Mouse (Mus musculus): Measurements from ENCODE around the gene Nadk2.

Nadk2 gene

DNA sequence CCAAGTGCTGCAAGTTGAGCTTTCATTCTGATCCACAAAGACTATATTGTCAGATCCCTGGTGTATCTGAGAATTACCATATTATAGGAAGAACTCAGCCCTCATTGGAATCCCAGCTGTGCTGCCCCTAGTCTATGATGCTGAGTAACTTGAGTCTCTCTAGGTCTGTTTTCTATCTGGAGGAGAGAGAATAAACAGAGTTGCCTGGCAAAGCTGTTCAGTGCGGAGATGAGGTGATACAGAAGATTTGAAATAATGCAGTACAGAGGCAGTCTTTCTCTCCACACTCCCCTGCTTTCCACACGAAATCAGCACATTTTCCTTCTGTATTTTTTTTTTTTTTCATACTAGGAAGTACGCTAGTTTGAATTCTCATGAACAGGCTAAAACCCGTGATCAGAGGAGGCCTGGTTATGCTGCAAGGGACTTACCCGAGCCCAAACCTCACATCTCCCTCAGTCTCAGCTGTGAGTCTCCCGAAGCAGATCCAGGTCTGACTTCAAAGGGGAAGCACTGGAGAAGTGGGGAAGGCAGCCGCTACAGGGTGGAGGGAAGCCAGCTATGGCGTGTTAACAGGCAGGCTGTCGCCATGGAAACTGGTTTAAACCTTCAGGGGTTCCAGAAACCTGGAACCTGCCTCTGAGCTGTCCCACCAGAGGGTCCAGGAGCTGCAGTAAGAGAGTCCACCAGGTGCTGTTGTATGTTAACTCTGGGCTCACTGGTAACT is 59.9 kb downstream of the Nadk2 start:
- DNase-seq (ENCODE audit: inconsistent ontology term) = no peak

DNA sequence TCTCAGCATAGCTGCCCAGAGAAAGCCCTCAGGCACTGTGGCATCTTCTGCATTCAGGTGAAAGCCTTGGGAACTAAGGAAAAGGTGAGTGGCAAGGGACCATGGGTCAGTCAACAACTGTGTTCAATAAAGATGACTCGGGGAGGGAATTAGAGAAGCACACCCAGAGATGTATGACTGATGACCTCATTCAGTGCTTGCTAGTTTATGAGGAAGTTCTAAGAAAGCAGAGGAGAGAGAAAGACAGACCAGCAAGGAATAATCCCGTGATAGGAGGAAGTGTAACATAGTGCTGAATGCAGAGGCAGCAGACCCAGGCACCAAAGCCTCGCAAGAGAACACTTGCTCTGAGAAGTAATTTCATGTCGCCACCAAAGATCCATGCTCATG is 60.4 kb downstream of the Nadk2 start:
- DNase-seq (ENCODE audit: inconsistent ontology term) = no peak

DNA sequence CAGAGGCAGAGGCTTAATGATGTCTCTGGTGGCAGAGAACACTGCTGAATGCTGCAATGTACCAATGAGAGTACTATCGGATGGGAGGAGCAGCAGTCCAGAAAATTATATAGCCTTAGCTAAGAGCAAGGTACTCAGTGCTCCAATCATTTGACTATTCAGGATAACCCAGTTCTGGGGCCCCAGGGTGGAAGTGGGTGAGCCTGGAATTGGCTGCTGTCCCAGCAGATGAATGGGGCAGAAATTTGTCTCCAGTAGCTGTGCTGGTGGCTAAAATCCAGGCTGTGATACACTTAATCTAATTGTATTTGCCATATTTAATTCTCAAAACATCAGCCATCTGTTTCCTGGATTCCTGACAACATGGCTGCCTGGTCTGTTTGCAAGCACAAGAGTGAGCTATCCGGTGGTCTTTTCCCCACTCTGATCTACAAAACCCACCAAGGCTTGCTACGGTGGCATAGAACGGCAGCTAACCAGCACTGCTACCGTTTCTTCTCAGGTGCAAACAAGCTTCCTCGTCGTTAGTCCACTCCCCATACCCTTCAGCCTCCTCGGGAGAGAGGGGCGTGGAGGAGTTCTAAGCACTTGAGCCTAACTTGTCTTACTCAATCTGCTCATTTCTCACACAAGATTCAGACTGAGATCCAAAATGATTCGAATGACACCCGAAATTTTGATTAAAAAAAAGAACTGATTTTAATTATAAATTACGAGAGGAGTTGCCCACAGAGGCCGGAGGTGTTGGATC is 61.8 kb downstream of the Nadk2 start:
- DNase-seq (ENCODE audit: inconsistent ontology term) = peak; percentile 53

DNA sequence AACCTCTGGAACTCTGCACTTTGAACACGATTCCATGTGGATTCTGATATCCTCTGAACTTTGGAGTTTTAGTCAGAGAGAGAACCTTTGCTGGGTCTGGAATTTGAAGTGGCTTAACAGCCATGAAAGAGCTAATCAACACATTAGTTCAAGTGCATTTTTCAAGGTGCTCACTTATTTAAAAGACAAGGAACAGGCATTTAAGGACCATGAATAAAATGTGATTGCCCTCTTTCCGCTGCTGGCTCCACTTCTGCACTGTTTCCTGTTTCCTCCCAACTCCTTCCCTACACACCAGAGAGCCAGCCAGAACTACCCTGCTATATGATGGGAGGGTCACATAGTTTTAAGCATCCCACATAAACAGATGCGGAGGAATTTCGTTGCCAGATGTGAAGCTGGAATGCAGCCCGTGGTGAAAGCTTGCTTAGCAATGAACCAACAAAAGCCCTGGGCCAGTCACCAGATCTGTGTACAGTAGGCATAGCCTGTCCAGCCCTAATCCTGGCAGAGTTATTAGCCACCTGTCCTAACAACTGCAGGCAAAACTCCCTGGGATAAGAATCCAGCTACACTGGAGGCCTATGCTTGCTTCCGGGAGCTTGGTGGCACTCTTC is 63.9 kb downstream of the Nadk2 start:
- DNase-seq (ENCODE audit: inconsistent ontology term) = no peak

DNA sequence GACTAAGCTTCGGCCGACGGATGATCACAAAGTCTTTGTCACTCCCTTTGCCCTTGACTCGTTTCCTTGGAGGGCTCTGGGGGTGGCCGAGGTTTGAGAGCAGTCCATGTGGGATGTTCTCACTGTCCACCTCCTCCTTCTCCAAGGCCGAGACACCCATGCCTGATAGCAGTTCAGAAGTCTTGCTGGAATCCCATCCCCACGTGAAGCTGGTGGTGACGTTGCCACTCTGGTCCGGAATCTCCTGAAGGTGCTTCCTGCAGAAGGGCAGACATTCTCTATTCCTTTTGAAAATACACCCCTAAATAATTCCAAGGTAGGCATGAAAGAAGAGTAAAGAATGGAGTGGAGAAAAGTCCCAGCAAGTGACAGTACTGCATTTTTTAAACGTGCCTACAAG is 68.4 kb downstream of the Nadk2 start:
- DNase-seq (ENCODE audit: inconsistent ontology term) = no peak

DNA sequence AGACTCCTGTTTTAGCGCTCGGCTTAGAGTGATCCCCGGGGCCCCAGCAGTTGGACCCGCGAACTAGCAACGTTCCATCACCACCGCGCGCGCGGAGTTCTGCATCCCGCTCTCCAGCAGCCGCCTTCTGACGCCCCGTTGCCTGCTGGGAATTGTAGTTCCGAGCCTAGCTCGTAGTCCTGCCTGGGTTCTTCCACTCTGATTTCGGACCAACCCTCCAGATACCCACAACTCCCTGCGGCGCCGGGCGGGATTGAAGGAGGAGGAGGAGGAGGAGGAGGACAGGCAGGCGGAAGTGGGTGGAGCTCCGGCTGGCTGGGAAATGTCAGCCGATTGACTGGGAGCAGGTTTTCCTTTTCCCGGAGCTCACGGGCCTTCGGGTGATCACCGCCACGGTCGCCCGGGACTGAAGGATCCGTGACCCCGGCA is 69.2 kb downstream of the Nadk2 start, which contains the start of gene Lmbrd2:
TSS of gene Lmbrd2 (plus strand) at position 299 of the 429 bp plus-strand sequence.
- DNase-seq (ENCODE audit: inconsistent ontology term) = peak; percentile 99

DNA sequence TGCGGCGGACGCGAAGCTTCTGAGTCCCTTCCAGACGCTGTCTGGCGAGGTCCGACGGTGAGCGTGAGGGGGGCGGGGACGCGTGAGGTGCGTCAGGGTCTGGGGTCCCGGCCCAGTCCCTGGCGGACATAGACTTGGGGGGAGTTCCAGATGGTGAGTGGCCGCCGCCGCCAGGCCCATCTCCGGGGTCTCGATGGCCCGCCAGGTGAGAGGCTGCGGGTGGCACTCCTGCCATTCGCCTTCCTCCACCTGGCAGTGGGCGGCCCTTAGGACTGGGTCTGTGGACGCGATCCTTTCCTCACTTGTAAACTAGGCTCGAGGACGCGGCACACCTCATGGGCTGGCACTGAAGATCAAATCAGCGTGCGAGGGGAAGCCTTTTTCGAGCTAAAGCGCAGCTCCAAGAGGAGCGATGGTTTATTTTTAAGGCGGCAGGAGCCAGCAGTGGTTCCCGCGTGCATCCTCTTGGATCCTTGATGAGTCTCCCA is 69.7 kb downstream of the Nadk2 start:
- DNase-seq (ENCODE audit: inconsistent ontology term) = no peak

DNA sequence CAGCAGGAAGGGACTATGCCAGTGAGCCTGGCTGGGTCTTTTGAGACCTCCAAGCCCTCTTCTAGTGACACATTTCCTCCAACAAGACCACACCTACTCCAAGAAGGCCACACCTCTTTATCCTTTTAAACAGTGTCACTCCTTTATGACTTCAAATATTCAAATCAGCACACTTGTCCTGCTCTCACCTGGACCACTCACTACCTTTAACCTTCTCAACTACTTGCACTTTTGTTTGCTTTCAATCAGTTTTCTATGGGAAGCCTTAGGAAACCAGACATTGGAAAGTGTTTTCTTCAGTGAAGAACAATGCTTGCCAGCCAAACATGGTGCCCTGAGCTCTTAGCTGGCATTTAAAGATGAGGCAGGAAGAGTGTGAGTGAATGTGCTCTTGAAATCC is 84.3 kb downstream of the Nadk2 start, which contains the start of gene Skp2:
TSS of gene Skp2 (minus strand) at position 101 of the 400 bp plus-strand sequence.
- no peak for DNase-seq (ENCODE audit: inconsistent ontology term)
